Mouse (Mus musculus): Measurements from ENCODE around the gene Gm47955.

- TF ChIP-seq GATA1 (IDR thresholded peaks at IDR 0.05; ENCODE audit: borderline replicate concordance, low read length) (no peak), CTCF (IDR thresholded peaks at IDR 0.05; ENCODE audit: low read depth, low read length) (no peak), POLR2AphosphoS5 (IDR thresholded peaks at IDR 0.05; ENCODE audit: insufficient replicate concordance, low read depth, low read length) (no peak)
Observed at GRCm38 (mm10) chr1:83007471-83007870, 47.4 kb downstream of the Gm47955 start.
